Mouse (Mus musculus): ENCODE measurements around the gene Dok1. TPM values are rescaled to one million over a fixed set of nuclear protein-coding genes. Genes with fewer than 3 reads are reported as not detected.

The Dok1 gene
- polyA plus RNA-seq, 1 experiment: 1.3 TPM

GRCm38 (mm10) chr6:82994372-82994771, 38.9 kb downstream of the Dok1 start:
- H3K4me1 ChIP-seq (ENCODE audit: control insufficient read depth, insufficient read depth, insufficient read length, low read length): peaks cover 5% of the 10 kb centered on the region; the same call in 1 of the 2 replicates

DNA sequence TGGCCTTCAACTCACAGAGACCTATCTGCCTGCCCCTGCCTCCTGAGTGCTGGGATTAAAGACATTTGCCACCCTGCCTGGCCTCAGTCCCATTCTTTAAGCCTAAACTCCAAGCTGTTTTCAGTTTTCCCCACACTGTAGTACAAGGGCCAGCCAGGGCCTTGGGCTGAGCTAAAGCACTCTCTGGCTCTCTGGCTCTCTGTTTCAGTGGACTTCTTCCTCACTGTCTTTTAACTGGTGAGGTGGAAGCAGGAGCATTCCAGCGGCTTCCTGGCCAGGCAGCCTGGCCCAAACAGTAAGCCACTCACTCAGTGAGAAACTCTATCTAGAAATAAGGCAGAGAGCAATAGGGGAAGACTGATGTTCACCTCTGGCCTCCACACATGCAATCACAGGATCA, 39.6 kb downstream of the Dok1 start:
- Histone ChIP-seq H3K4me3 (ENCODE audit: insufficient read depth, low read depth, low read length) (no peak overlapping the region), H3K27ac (replicated peaks; ENCODE audit: low read depth, low read length) (no peak overlapping the region), H3K4me1 (ENCODE audit: control insufficient read depth, insufficient read depth, insufficient read length, low read length) (peaks cover 5% of the 10 kb centered on the region; the same call in 1 of the 2 replicates)

More at GRCm38 (mm10) chr6:82994372-82994771, 38.9 kb downstream of the Dok1 start:
- H3K4me3 ChIP-seq (ENCODE audit: insufficient read depth, low read depth, low read length): no peak overlapping the region
- H3K27ac ChIP-seq (replicated peaks; ENCODE audit: low read depth, low read length): no peak overlapping the region

DNA sequence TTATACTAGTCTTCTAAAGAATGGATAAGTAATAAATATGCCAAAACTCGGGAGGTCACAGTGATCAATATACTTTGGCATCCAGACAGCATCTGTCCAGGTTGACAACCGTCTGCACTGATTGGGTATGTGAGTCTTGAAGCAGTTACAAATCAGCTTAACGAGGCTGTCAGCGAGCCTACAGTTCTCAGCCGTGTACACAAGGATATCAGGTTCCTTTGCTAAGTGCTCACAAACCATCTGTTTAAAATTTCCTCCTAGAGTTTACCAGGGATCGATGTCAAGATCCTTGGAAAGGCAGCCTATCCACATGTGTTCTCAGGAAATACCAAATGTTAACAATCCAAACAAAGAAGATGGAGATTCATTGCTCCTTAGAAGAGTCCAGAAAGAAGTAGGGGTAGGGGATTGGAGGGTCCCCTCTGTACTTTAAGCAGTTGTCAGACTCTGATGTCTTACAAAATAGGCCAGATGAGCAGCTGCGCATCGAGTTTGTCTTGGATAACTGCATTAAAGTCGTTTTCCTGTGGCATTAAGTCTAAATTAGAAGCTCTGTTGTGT, 45.8 kb downstream of the Dok1 start:
- Histone ChIP-seq H3K4me1 (ENCODE audit: control insufficient read depth, insufficient read depth, insufficient read length, low read length) (no peaks in the 10 kb centered on the region), H3K27ac (replicated peaks; ENCODE audit: low read depth, low read length) (no peak overlapping the region), H3K4me3 (ENCODE audit: insufficient read depth, low read depth, low read length) (no peak overlapping the region)

Other genes with a start within 250 kb of the Dok1 start
- not detected in 2 replicates for gene Sema4f, start 93.7 kb downstream of the Dok1 start, polyA plus RNA-seq (2012; ENCODE audit: insufficient read depth, insufficient read length, missing spikeins)
- not detected in 2 replicates for gene M1ap, start 86.6 kb downstream of the Dok1 start, polyA plus RNA-seq (2012; ENCODE audit: insufficient read depth, insufficient read length, missing spikeins)
- 0.63 and 1.6 TPM in 2 replicates for gene Loxl3, start 702 bp upstream of the Dok1 start, polyA plus RNA-seq (2012; ENCODE audit: insufficient read depth, insufficient read length, missing spikeins)
- 78.0 and 97.2 TPM in 2 replicates for gene Aup1, start 21.1 kb upstream of the Dok1 start, polyA plus RNA-seq (2012; ENCODE audit: insufficient read depth, insufficient read length, missing spikeins)
- gene Htra2, start 21.8 kb upstream of the Dok1 start, polyA plus RNA-seq (2012; ENCODE audit: insufficient read depth, insufficient read length, missing spikeins): 42.8 and 48.9 TPM in 2 replicates
- 0.79 TPM in 1 of 2 replicates, not detected in the other for gene Dqx1, start 24.4 kb upstream of the Dok1 start, polyA plus RNA-seq (2012; ENCODE audit: insufficient read depth, insufficient read length, missing spikeins)
- gene Tlx2, start 36.8 kb upstream of the Dok1 start, polyA plus RNA-seq (2012; ENCODE audit: insufficient read depth, insufficient read length, missing spikeins): not detected in 2 replicates
- 16.5 and 22.5 TPM in 2 replicates for gene Pcgf1, start 44.4 kb upstream of the Dok1 start, polyA plus RNA-seq (2012; ENCODE audit: insufficient read depth, insufficient read length, missing spikeins)
- not detected in 2 replicates for gene Lbx2, start 52.9 kb upstream of the Dok1 start, polyA plus RNA-seq (2012; ENCODE audit: insufficient read depth, insufficient read length, missing spikeins)
- not detected in 2 replicates for gene Ccdc142, start 68.1 kb upstream of the Dok1 start, polyA plus RNA-seq (2012; ENCODE audit: insufficient read depth, insufficient read length, missing spikeins)
- not detected in 2 replicates for gene Gm42688, start 68.1 kb upstream of the Dok1 start, polyA plus RNA-seq (2012; ENCODE audit: insufficient read depth, insufficient read length, missing spikeins)
- 172 and 202 TPM in 2 replicates for gene Mrpl53, start 75.6 kb upstream of the Dok1 start, polyA plus RNA-seq (2012; ENCODE audit: insufficient read depth, insufficient read length, missing spikeins)
- gene Mogs, start 82.0 kb upstream of the Dok1 start, polyA plus RNA-seq (2012; ENCODE audit: insufficient read depth, insufficient read length, missing spikeins): 6.0 and 6.2 TPM in 2 replicates
- gene Wbp1, start 88.1 kb upstream of the Dok1 start, polyA plus RNA-seq (2012; ENCODE audit: insufficient read depth, insufficient read length, missing spikeins): 62.1 and 70.3 TPM in 2 replicates
- gene Ino80b, start 92.0 kb upstream of the Dok1 start, polyA plus RNA-seq (2012; ENCODE audit: insufficient read depth, insufficient read length, missing spikeins): 8.7 and 13.1 TPM in 2 replicates
- gene Rtkn, start 102.0 kb upstream of the Dok1 start, polyA plus RNA-seq (2012; ENCODE audit: insufficient read depth, insufficient read length, missing spikeins): 4.5 and 7.1 TPM in 2 replicates
- gene Wdr54, start 122.9 kb upstream of the Dok1 start, polyA plus RNA-seq (2012; ENCODE audit: insufficient read depth, insufficient read length, missing spikeins): not detected in 2 replicates
- gene 1700003E16Rik, start 122.9 kb upstream of the Dok1 start, polyA plus RNA-seq (2012; ENCODE audit: insufficient read depth, insufficient read length, missing spikeins): not detected in 2 replicates
- gene Dctn1, start 132.4 kb upstream of the Dok1 start, polyA plus RNA-seq (2012; ENCODE audit: insufficient read depth, insufficient read length, missing spikeins): 31.0 and 31.2 TPM in 2 replicates
- gene Slc4a5, start 186.4 kb upstream of the Dok1 start, polyA plus RNA-seq (2012; ENCODE audit: insufficient read depth, insufficient read length, missing spikeins): not detected in 2 replicates